Mouse (Mus musculus): ENCODE measurements around the gene Slc12a9. TPM values are rescaled to one million over a fixed set of nuclear protein-coding genes. Genes with fewer than 3 reads are reported as not detected.

The Slc12a9 gene
- polyA plus RNA-seq, 1 experiment from 2014 or later = 5.8 TPM

DNA sequence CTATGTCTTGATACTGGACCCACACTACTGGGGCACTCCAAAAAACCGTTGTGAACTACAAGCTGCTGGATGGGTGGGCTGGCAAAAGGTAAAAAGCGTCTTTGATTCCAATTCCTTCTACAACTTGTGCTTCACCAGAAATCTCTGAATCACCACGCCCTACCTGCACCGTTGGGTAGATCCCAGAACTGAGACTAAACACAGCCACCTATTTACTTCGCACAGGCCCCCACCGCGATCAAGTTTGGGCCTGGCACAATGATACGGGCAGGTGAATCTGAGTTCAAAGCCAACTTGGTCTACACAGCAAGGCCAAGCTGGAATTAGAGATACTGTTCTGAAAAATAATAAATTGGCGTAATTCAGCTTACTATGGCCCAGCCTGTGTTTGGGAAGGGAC, 38.1 kb downstream of the Slc12a9 start:
- Histone ChIP-seq H3K27me3 (ENCODE audit: control insufficient read depth, insufficient read depth, low read length) (peaks cover 5% of the 10 kb centered on the region), H3K27ac (ENCODE audit: low read depth, low read length) (0 out of 2 replicates have a peak overlapping the region, but pooled peaks have one; percentile 80), H3K4me1 (ENCODE audit: control insufficient read depth, insufficient read depth, low read length) (peaks cover 15% of the 10 kb centered on the region), H3K4me3 (ENCODE audit: low read depth, low read length) (peak overlapping the region; percentile 39; the same call in 1 of the 2 replicates), H3K36me3 (ENCODE audit: control insufficient read depth, insufficient read depth, low read length) (peaks cover 38% of the 10 kb centered on the region), H3K9me3 (ENCODE audit: control insufficient read depth, low read length) (no peaks in the 10 kb centered on the region), H3K9ac (ENCODE audit: low read length) (peak overlapping the region; percentile 81), H3K4me2 (peak overlapping the region; percentile 66)
- DNase-seq (ENCODE audit: low spot score, missing footprints) (peak; percentile 81), ATAC-seq (ENCODE audit: low FRiP score) (no peak)
- WGBS = 80% methylated on average over 9 of the region's 9 CpGs

DNA sequence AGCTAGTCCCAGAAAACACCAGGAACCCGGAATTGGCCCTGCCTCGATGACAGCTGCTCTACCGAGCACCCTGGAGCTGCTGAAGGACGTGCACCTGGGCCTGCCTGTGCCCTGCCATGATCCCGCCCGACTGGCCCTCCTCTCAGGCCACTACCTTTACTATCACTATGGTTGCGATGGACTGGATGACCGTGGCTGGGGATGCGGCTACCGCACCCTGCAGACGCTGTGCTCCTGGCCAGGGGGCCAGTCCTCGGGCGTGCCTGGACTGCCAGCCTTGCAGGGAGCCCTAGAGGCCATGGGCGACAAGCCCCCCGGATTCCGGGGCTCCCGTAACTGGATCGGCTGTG, 38.7 kb downstream of the Slc12a9 start:
- peak; percentile 67 for ATAC-seq (ENCODE audit: low FRiP score)
- peaks cover 33% of the 10 kb centered on the region for H3K36me3 ChIP-seq (ENCODE audit: control insufficient read depth, insufficient read depth, low read length)
- H3K4me3 ChIP-seq (ENCODE audit: low read depth, low read length) = peak overlapping the region; percentile 39

DNA sequence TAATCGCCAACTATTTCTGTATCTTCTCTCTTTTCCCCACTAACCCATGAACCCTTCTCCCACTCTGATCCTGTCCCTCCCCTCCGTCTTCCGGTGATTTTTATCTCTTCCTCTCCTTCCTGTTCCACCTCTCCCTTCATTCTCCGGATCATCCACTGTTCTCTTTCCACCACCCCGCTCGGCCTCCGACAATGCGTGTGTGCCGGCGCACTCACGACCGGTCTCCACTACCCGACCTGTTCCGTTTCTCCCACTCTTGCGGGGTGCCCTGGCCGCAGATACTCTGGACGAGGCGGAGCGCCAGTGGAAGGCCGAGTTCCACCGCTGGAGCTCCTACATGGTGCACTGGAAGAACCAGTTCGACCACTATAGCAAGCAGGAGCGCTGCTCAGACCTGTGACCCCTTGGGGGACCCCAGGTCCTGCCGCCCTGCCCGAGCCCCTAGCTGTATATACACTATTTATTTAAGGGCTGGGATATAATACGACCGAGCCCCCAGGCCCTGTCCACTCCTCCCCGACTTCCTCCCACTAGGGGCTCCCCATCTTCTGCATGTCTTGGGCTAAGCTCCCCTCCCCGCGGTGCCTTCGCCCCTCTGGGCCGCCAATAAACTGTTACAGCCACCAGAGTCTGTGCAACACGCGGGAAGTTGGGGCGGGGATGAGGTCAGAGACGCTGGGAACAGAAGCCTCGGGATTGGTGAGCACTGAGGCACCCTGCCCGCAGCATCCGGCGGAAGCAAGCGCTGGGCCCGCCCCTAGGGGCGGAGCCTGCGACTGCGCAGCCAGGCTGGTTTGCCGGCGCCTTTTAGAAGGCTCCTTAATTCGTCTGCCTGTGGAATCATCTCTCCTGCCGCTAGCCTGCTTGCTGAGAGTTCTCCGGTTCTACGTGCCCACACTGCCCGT, 39.3 kb downstream of the Slc12a9 start, which contains the start of gene Ufsp1:
TSS of gene Ufsp1 (plus strand) at position 791 of the 905 bp plus-strand sequence.
- peak within 1 kb of the TSS; percentile 66 for H3K4me2 ChIP-seq
- H3K4me3 ChIP-seq (ENCODE audit: low read depth, low read length) = peak within 1 kb of the TSS; percentile 39
- no peaks in the 10 kb centered on the region for H3K9me3 ChIP-seq (ENCODE audit: control insufficient read depth, low read length)
- H3K27me3 ChIP-seq (ENCODE audit: control insufficient read depth, insufficient read depth, low read length) = peaks cover 17% of the 10 kb centered on the region
- DNase-seq (ENCODE audit: low spot score, missing footprints) (peak; percentile 100), ATAC-seq (ENCODE audit: low FRiP score) (peak; percentile 95)
- under 1% methylated on average over 52 of the region's 52 CpGs for WGBS
- H3K36me3 ChIP-seq (ENCODE audit: control insufficient read depth, insufficient read depth, low read length) = peaks cover 31% of the 10 kb centered on the region
- peak within 1 kb of the TSS; percentile 81 for H3K9ac ChIP-seq (ENCODE audit: low read length)
- H3K27ac ChIP-seq (ENCODE audit: low read depth, low read length) = peak within 1 kb of the TSS; percentile 80
- H3K4me1 ChIP-seq (ENCODE audit: control insufficient read depth, insufficient read depth, low read length) = peaks cover 15% of the 10 kb centered on the region

More for the DNA sequence above, 38.7 kb downstream of the Slc12a9 start:
- Histone ChIP-seq H3K27me3 (ENCODE audit: control insufficient read depth, insufficient read depth, low read length) (peaks cover 11% of the 10 kb centered on the region), H3K27ac (ENCODE audit: low read depth, low read length) (peak overlapping the region; percentile 80), H3K9me3 (ENCODE audit: control insufficient read depth, low read length) (no peaks in the 10 kb centered on the region), H3K4me1 (ENCODE audit: control insufficient read depth, insufficient read depth, low read length) (peaks cover 15% of the 10 kb centered on the region), H3K4me2 (peak overlapping the region; percentile 66), H3K9ac (ENCODE audit: low read length) (peak overlapping the region; percentile 81)
- 8% methylated on average over 18 of the region's 18 CpGs for WGBS
- DNase-seq (ENCODE audit: low spot score, missing footprints) = no peak

DNA sequence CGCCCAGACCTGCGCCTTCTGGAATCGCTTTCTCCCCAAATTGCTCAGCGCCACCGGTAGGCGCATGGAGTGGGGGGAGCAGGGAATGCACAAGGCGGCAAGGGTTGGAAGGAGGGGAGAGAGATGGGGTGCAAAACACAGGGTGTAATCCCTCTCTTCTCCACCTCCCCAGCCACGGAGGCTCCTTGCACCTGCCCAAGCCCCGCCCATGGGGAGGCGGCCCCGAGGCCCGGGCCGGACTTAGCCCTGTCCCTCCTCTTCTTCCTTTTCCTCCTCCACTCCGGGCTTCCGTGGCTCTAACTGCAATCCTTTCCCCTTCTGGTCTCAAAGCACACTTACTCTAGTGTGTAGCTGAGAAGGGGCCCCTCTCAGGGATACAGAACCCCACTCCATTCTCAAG, 40.1 kb downstream of the Slc12a9 start:
- peaks cover 24% of the 10 kb centered on the region for H3K27me3 ChIP-seq (ENCODE audit: control insufficient read depth, insufficient read depth, low read length)
- WGBS = under 1% methylated on average over 15 of the region's 15 CpGs
- 0 out of 2 replicates have a peak, but pooled peaks have one; percentile 22 for ATAC-seq (ENCODE audit: low FRiP score)
- peaks cover 23% of the 10 kb centered on the region for H3K36me3 ChIP-seq (ENCODE audit: control insufficient read depth, insufficient read depth, low read length)
- peak; percentile 95 for DNase-seq (ENCODE audit: low spot score, missing footprints)
- peak overlapping the region; percentile 39 for H3K4me3 ChIP-seq (ENCODE audit: low read depth, low read length)
- 0 out of 2 replicates have a peak overlapping the region, but pooled peaks have one; percentile 68 for H3K27ac ChIP-seq (ENCODE audit: low read depth, low read length)
- no peaks in the 10 kb centered on the region for H3K9me3 ChIP-seq (ENCODE audit: control insufficient read depth, low read length)
- H3K9ac ChIP-seq (ENCODE audit: low read length) = peak overlapping the region; percentile 69
- H3K4me2 ChIP-seq = peak overlapping the region; percentile 66
- peaks cover 21% of the 10 kb centered on the region for H3K4me1 ChIP-seq (ENCODE audit: control insufficient read depth, insufficient read depth, low read length)

DNA sequence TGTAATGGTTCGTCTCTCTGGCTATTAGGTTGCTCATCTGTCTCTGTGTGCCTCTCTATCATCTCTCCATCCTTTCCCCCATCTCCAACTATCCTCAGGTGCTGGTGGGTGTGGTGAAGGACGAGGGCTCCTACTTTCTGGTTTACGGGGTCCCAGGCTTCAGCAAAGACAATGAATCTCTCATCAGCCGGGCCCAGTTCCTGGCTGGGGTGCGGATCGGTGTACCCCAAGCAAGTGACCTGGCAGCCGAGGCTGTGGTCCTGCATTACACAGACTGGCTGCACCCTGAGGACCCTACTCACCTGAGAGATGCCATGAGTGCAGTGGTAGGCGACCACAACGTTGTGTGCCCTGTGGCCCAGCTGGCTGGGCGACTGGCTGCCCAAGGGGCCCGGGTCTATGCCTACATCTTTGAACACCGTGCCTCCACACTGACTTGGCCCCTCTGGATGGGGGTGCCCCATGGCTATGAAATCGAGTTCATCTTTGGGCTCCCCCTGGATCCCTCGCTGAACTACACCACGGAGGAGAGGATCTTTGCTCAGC, 41.9 kb downstream of the Slc12a9 start:
- Histone ChIP-seq H3K27ac (ENCODE audit: low read depth, low read length) (no peak overlapping the region), H3K27me3 (ENCODE audit: control insufficient read depth, insufficient read depth, low read length) (peaks cover 31% of the 10 kb centered on the region), H3K9me3 (ENCODE audit: control insufficient read depth, low read length) (no peaks in the 10 kb centered on the region), H3K36me3 (ENCODE audit: control insufficient read depth, insufficient read depth, low read length) (peaks cover 7% of the 10 kb centered on the region), H3K9ac (ENCODE audit: low read length) (no peak overlapping the region), H3K4me3 (ENCODE audit: low read depth, low read length) (no peak overlapping the region), H3K4me1 (ENCODE audit: control insufficient read depth, insufficient read depth, low read length) (peaks cover 34% of the 10 kb centered on the region), H3K4me2 (no peak overlapping the region)
- 76% methylated on average over 15 of the region's 15 CpGs for WGBS
- ATAC-seq (ENCODE audit: low FRiP score) (no peak), DNase-seq (ENCODE audit: low spot score, missing footprints) (peak; percentile 76)

DNA sequence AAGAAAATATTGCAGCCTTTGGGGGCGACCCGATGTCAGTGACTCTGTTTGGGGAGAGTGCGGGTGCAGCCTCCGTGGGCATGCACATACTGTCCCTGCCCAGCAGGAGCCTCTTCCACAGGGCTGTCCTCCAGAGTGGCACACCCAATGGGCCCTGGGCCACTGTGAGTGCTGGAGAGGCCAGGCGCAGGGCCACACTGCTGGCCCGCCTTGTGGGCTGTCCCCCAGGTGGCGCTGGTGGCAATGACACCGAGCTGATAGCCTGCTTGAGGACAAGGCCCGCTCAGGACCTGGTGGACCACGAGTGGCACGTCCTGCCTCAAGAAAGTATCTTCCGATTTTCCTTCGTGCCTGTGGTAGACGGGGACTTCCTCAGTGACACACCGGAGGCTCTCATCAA, 42.7 kb downstream of the Slc12a9 start:
- Histone ChIP-seq H3K4me2 (peak overlapping the region; percentile 15; the same call in 1 of the 2 replicates), H3K9ac (ENCODE audit: low read length) (no peak overlapping the region), H3K9me3 (ENCODE audit: control insufficient read depth, low read length) (no peaks in the 10 kb centered on the region), H3K27me3 (ENCODE audit: control insufficient read depth, insufficient read depth, low read length) (peaks cover 31% of the 10 kb centered on the region), H3K4me3 (ENCODE audit: low read depth, low read length) (no peak overlapping the region), H3K27ac (ENCODE audit: low read depth, low read length) (no peak overlapping the region), H3K4me1 (ENCODE audit: control insufficient read depth, insufficient read depth, low read length) (peaks cover 34% of the 10 kb centered on the region), H3K36me3 (ENCODE audit: control insufficient read depth, insufficient read depth, low read length) (no peaks in the 10 kb centered on the region)
- DNase-seq (ENCODE audit: low spot score, missing footprints) (peak; percentile 92), ATAC-seq (ENCODE audit: low FRiP score) (no peak)
- WGBS = 23% methylated on average over 15 of the region's 15 CpGs

DNA sequence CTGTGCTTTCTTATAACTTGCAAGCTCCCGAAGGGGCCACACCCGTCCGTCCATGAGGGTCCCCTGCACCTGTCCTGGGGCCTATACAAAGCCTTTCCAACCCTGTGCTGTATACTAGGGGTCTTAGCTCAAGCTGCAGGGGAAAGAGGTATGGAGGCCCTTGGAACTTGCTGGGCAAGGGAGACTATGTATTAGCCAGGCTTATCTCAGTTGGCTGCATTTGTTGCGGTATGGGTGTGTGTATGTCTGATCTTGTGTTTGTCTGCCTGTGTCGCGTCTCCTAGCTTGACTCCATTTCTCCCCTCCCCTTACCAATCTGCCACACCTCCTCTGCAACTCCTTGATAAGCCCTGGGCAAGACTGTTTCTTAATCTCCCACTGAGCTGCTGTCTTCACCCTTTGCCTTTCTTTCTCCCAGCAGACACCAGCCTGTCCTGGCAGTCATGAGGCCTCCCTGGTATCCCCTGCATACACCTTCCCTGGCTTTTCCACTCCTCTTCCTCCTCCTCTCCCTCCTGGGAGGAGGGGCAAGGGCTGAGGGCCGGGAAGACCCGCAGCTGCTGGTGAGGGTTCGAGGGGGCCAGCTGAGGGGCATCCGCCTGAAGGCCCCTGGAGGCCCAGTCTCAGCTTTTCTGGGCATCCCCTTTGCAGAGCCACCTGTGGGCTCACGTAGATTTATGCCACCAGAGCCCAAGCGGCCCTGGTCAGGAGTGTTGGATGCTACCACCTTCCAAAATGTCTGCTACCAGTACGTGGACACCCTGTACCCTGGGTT, 43.6 kb downstream of the Slc12a9 start:
- peak; percentile 78 for DNase-seq (ENCODE audit: low spot score, missing footprints)
- 48% methylated on average over 13 of the region's 13 CpGs for WGBS
- H3K9ac ChIP-seq (ENCODE audit: low read length) = 0 out of 2 replicates have a peak overlapping the region, but pooled peaks have one; percentile 25
- ATAC-seq (ENCODE audit: low FRiP score) = no peak
- H3K36me3 ChIP-seq (ENCODE audit: control insufficient read depth, insufficient read depth, low read length) = no peaks in the 10 kb centered on the region
- peak overlapping the region; percentile 42; the same call in 1 of the 2 replicates for H3K4me3 ChIP-seq (ENCODE audit: low read depth, low read length)
- no peak overlapping the region; the same call in 1 of the 2 replicates for H3K4me2 ChIP-seq
- H3K27me3 ChIP-seq (ENCODE audit: control insufficient read depth, insufficient read depth, low read length) = peaks cover 31% of the 10 kb centered on the region
- peaks cover 28% of the 10 kb centered on the region for H3K4me1 ChIP-seq (ENCODE audit: control insufficient read depth, insufficient read depth, low read length)
- H3K27ac ChIP-seq (ENCODE audit: low read depth, low read length) = no peak overlapping the region; the same call in 1 of the 2 replicates
- H3K9me3 ChIP-seq (ENCODE audit: control insufficient read depth, low read length) = no peaks in the 10 kb centered on the region

DNA sequence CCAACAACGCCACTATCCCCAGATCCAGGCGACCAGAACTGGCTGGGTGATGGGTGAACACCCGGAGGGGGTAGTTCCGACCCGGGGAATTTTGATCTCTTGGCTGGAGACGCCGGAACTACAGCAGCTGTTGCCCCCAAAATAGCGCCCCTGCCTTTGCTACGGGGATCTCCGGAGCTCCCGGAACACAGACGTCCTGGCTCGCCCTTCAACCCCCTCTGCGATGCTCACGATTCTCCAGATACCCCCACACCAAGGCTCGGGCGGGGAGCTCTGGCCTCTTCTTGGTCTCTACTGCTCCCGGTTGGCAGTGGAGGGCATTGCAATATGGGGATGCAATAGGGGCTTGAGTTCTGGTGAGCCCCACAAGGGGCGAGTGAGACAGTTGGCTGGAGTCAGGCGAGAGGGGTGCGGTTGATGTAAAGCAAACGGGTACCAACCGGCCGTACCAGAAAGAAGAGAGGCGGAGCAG, 44.4 kb downstream of the Slc12a9 start:
- peaks cover 31% of the 10 kb centered on the region for H3K27me3 ChIP-seq (ENCODE audit: control insufficient read depth, insufficient read depth, low read length)
- H3K36me3 ChIP-seq (ENCODE audit: control insufficient read depth, insufficient read depth, low read length) = no peaks in the 10 kb centered on the region
- peak overlapping the region; percentile 95 for H3K4me2 ChIP-seq
- WGBS = 3% methylated on average over 25 of the region's 25 CpGs
- DNase-seq (ENCODE audit: low spot score, missing footprints) (peak; percentile 93), ATAC-seq (ENCODE audit: low FRiP score) (no peak)
- H3K27ac ChIP-seq (ENCODE audit: low read depth, low read length) = no peak overlapping the region
- peaks cover 27% of the 10 kb centered on the region for H3K4me1 ChIP-seq (ENCODE audit: control insufficient read depth, insufficient read depth, low read length)
- peak overlapping the region; percentile 42 for H3K4me3 ChIP-seq (ENCODE audit: low read depth, low read length)
- peak overlapping the region; percentile 25; the same call in 1 of the 2 replicates for H3K9ac ChIP-seq (ENCODE audit: low read length)
- H3K9me3 ChIP-seq (ENCODE audit: control insufficient read depth, low read length) = no peaks in the 10 kb centered on the region

Data from midbrain, embryonic 11.5 days (tissue).